In the genomic region with DNA sequence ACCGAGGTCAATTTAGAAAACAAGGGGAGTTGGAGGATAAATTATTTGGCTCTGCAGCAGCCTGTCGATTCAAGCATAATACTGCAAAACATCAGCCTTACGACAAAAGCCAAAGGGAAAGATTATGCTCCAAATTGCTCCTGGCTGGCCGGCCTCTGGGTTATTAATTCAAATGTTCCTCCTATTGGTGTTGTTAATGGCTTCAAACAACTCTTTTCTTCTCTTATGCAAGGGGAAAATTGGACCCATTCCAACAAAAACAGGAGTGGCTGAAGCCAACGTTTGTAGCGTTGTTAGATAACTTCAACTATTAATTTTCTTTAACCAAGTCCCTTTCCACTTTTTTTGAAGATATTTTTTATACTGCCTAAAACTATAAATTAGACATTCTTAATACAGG, we compare ENCODE assay signal across 11 mouse cellular contexts.
DNase-seq lines count a peak whose midpoint lies in the region; ATAC-seq and TF ChIP-seq lines count a peak whose summit lies in the region.
"Had no signal": no experiment of that assay in that cellular context is flagged by ENCODE, and none has a peak within 500 bp of the region (broad histone marks: within the 10 kb centered on the region; RNA-seq: fewer than 3 reads in every experiment).

No protein-coding gene starts in this region.

- no peak for ATAC-seq in forebrain, postnatal 0 days
- ATAC-seq in forebrain, embryonic 11.5 days (replicated peaks; ENCODE audit: low FRiP score): no peak
- ATAC-seq in activated CD4-positive, CD25-positive, alpha-beta regulatory T cell, adult 4 months: no peak
- ATAC-seq: hindbrain, embryonic 16.5 days had no signal

- TF ChIP-seq POLR2A in liver, adult 2 months (IDR thresholded peaks at IDR 0.05; ENCODE audit: extremely low read depth, insufficient read depth, low read length): no peak

- peaks cover 5% of the 10 kb centered on the region; the same call in 1 of the 2 replicates for H3K4me1 ChIP-seq in forebrain, postnatal 0 days (ENCODE audit: insufficient read depth)
- H3K4me1 ChIP-seq in forebrain, embryonic 11.5 days (replicated peaks; ENCODE audit: control insufficient read depth, insufficient read depth, low read length): 0 out of 2 replicates have a peak, but pooled peaks cover 1% of the 10 kb centered on the region
- H3K4me1 ChIP-seq in liver, adult 2 months (ENCODE audit: control insufficient read depth, insufficient read depth, low read length): peaks cover 2% of the 10 kb centered on the region; the same call in 1 of the 2 replicates

- no peak overlapping the region for H3K27ac ChIP-seq in forebrain, postnatal 0 days (ENCODE audit: low read depth, low read length)
- H3K27ac ChIP-seq in forebrain, embryonic 11.5 days (ENCODE audit: low read depth, low read length): no peak overlapping the region
- H3K27ac ChIP-seq in liver, adult 2 months (replicated peaks; ENCODE audit: insufficient read depth, low read depth, low read length): no peak overlapping the region
- H3K27ac ChIP-seq: lung, embryonic 15.5 days had no signal

- H3K9ac ChIP-seq in forebrain, postnatal 0 days: no peak overlapping the region
- no peak overlapping the region for H3K9ac ChIP-seq in forebrain, embryonic 11.5 days (ENCODE audit: low read length)
- no peak overlapping the region for H3K9ac ChIP-seq in liver, adult 2 months (ENCODE audit: low read depth, low read length)
- H3K9ac ChIP-seq: lung, embryonic 15.5 days had no signal

- 3% methylated on average over 6 of the region's 6 CpGs for WGBS in forebrain, postnatal 0 days
- WGBS in forebrain, embryonic 11.5 days: 31% methylated on average over 6 of the region's 6 CpGs
- 39% methylated on average over 6 of the region's 6 CpGs for WGBS in liver, adult 2 months

- no peak overlapping the region for H3K4me3 ChIP-seq in forebrain, postnatal 0 days (ENCODE audit: low read depth, low read length)
- no peak overlapping the region for H3K4me3 ChIP-seq in forebrain, embryonic 11.5 days (ENCODE audit: low read depth, low read length)
- no peak overlapping the region for H3K4me3 ChIP-seq in liver, adult 2 months (ENCODE audit: insufficient read depth, low read depth, low read length)
- H3K4me3 ChIP-seq: lung, embryonic 15.5 days had no signal

- no peaks in the 10 kb centered on the region for H3K79me2 ChIP-seq in liver, adult 2 months (ENCODE audit: control insufficient read depth, insufficient read depth, low read length)

- H3K4me2 ChIP-seq in forebrain, postnatal 0 days (ENCODE audit: low read depth): no peak overlapping the region
- no peak overlapping the region for H3K4me2 ChIP-seq in forebrain, embryonic 11.5 days (ENCODE audit: low read depth, low read length, severe bottlenecking)
- H3K4me2 ChIP-seq: lung, embryonic 15.5 days had no signal

- no peak for TF ChIP-seq CTCF in forebrain, postnatal 0 days (IDR thresholded peaks at IDR 0.05; ENCODE audit: low read depth)
- TF ChIP-seq CTCF in liver, adult 2 months (IDR thresholded peaks at IDR 0.05; ENCODE audit: low read depth, low read length): no peak

- no peaks in the 10 kb centered on the region for H3K36me3 ChIP-seq in forebrain, postnatal 0 days (ENCODE audit: insufficient read depth)
- H3K36me3 ChIP-seq in forebrain, embryonic 11.5 days (ENCODE audit: control insufficient read depth, insufficient read depth, low read length): no peaks in the 10 kb centered on the region
- no peaks in the 10 kb centered on the region for H3K36me3 ChIP-seq in liver, adult 2 months (ENCODE audit: control insufficient read depth, insufficient read depth, low read length)
- H3K36me3 ChIP-seq: lung, embryonic 15.5 days had no signal

- peak; percentile 18 for DNase-seq in forebrain, postnatal 0 days
- DNase-seq in forebrain, embryonic 11.5 days (ENCODE audit: low spot score): no peak
- peak; percentile 9 for DNase-seq in liver, adult 2 months (ENCODE audit: extremely low read depth, low read depth, low spot score)
- DNase-seq in liver: no peak
- peak; percentile 10 for DNase-seq in adipocyte (ENCODE audit: low spot score)
- DNase-seq in kidney, postnatal 14 days: peak; percentile 14
- no peak for DNase-seq in cerebellum, adult 11-12 months
- DNase-seq: cerebellum, postnatal 36 days had no signal

- no peaks in the 10 kb centered on the region for H3K27me3 ChIP-seq in forebrain, postnatal 0 days (ENCODE audit: insufficient read depth, low read length)
- no peaks in the 10 kb centered on the region for H3K27me3 ChIP-seq in forebrain, embryonic 11.5 days (ENCODE audit: control insufficient read depth, insufficient read depth, low read length)
- H3K27me3 ChIP-seq in liver, adult 2 months (ENCODE audit: control insufficient read depth, insufficient read depth, low read length): no peaks in the 10 kb centered on the region
- H3K27me3 ChIP-seq: lung, embryonic 15.5 days had no signal

- no peaks in the 10 kb centered on the region for H3K9me3 ChIP-seq in forebrain, postnatal 0 days (ENCODE audit: low read length)
- no peaks in the 10 kb centered on the region for H3K9me3 ChIP-seq in forebrain, embryonic 11.5 days (ENCODE audit: control insufficient read depth, low read length)
- H3K9me3 ChIP-seq: lung, embryonic 15.5 days had no signal

Comparison
In these comparisons a context has a peak if more than half of its experiments do, and no peak if none do; other contexts are left out.
1. DNase-seq: peak in forebrain, postnatal 0 days (single experiment), liver, adult 2 months (single experiment), adipocyte (single experiment) and kidney, postnatal 14 days (single experiment); none in forebrain, embryonic 11.5 days (single experiment), liver (single experiment) and cerebellum, adult 11-12 months (single experiment).